Mouse (Mus musculus) ES-Bruce4 (cell line): ENCODE results near the gene Gabrr3.

Experiments used
- CTCF ChIP-seq: IDR thresholded peaks from one replicate; pipeline ENCODE4 v1.8.1; 2011; ENCODE audit warnings: low read depth, low read length
- EP300 ChIP-seq: IDR thresholded peaks from 2 replicates; pipeline ENCODE4 v1.6.1; 2011; ENCODE audit warnings: low read depth, low read length; ENCODE audit not compliant: insufficient read depth
- POLR2A ChIP-seq: IDR thresholded peaks from one replicate; pipeline ENCODE4 v1.8.1; 2011; ENCODE audit warnings: low read length; ENCODE audit not compliant: insufficient read depth

- TF ChIP-seq EP300 (no peak), POLR2A (no peak), CTCF (peak; percentile 45)
Measured at GRCm38 (mm10) chr16:59401102-59401501, 6.0 kb upstream of the Gabrr3 start.
